Mouse (Mus musculus) ES-Bruce4 (cell line): ENCODE results near the gene Pofut1. TPM values are rescaled to one million over a fixed set of nuclear protein-coding genes. Genes with fewer than 3 reads are reported as not detected.
A peak's percentile ranks its signal among the peaks of the same experiment; 100 is the strongest.

Experiments used
- H3K27ac ChIP-seq: 2 replicates; pipeline ENCODE4 v1.5.1; 2012; ENCODE audit warnings: low read length, inconsistent platforms; ENCODE audit not compliant: insufficient read depth
- H3K27me3 ChIP-seq: 2 replicates; pipeline ENCODE4 v1.6.1; 2012; ENCODE audit warnings: mild to moderate bottlenecking, low read length, inconsistent platforms; ENCODE audit not compliant: control insufficient read depth, poor library complexity, insufficient read depth, severe bottlenecking
- H3K36me3 ChIP-seq: 2 replicates; pipeline ENCODE4 v1.6.1; 2012; ENCODE audit warnings: inconsistent platforms, mild to moderate bottlenecking, low read length, moderate library complexity; ENCODE audit not compliant: control insufficient read depth, poor library complexity, insufficient read depth, severe bottlenecking
- H3K4me1 ChIP-seq: one replicate; pipeline ENCODE4 v1.8.1; 2011; ENCODE audit warnings: low read length; ENCODE audit not compliant: control insufficient read depth, insufficient read depth
- H3K4me3 ChIP-seq: 2 replicates; pipeline ENCODE4 v1.5.1; 2011; ENCODE audit warnings: low read depth, mild to moderate bottlenecking, low read length
- H3K9ac ChIP-seq: 2 replicates; pipeline ENCODE4 v1.6.1; 2012; ENCODE audit warnings: low read depth, mild to moderate bottlenecking, inconsistent platforms; ENCODE audit not compliant: poor library complexity, severe bottlenecking
- H3K9me3 ChIP-seq: replicated peaks from 2 replicates; pipeline ENCODE4 v1.6.1; 2012; ENCODE audit warnings: mild to moderate bottlenecking, low read length, inconsistent platforms; ENCODE audit not compliant: control insufficient read depth, poor library complexity, insufficient read depth, severe bottlenecking
- CTCF ChIP-seq: IDR thresholded peaks from one replicate; pipeline ENCODE4 v1.8.1; 2011; ENCODE audit warnings: low read depth, low read length
- EP300 ChIP-seq: IDR thresholded peaks from 2 replicates; pipeline ENCODE4 v1.6.1; 2011; ENCODE audit warnings: low read depth, low read length; ENCODE audit not compliant: insufficient read depth
- POLR2A ChIP-seq: IDR thresholded peaks from one replicate; pipeline ENCODE4 v1.8.1; 2011; ENCODE audit warnings: low read length; ENCODE audit not compliant: insufficient read depth
- polyA plus RNA-seq: library from polyadenylated mRNA; stranded (reverse); fragments of >200 nt; gene quantifications from 2 replicates; pipeline ENCODE4 v1.2.4, GENCODE M21; 2011; ENCODE audit warnings: low read depth; ENCODE audit not compliant: missing spikeins, insufficient read depth, insufficient read length

Gene Pofut1
- polyA plus RNA-seq, 1 experiment, result 25.6 TPM

- peak overlapping the region; percentile 91 for H3K9ac ChIP-seq
- TF ChIP-seq EP300 (no peak), CTCF (no peak), POLR2A (no peak)
- H3K27ac ChIP-seq, result no peak overlapping the region
- H3K36me3 ChIP-seq, result peaks cover 4% of the 10 kb centered on the region; the same call in 1 of the 2 replicates
- peak overlapping the region; percentile 80 for H3K4me3 ChIP-seq
- H3K27me3 ChIP-seq, result no peaks in the 10 kb centered on the region
- H3K4me1 ChIP-seq, result no peaks in the 10 kb centered on the region
- H3K9me3 ChIP-seq, result no peaks in the 10 kb centered on the region
These were observed 1.4 kb upstream of the Pofut1 start for GRCm38 (mm10) chr2:153239860-153240480.

DNA sequence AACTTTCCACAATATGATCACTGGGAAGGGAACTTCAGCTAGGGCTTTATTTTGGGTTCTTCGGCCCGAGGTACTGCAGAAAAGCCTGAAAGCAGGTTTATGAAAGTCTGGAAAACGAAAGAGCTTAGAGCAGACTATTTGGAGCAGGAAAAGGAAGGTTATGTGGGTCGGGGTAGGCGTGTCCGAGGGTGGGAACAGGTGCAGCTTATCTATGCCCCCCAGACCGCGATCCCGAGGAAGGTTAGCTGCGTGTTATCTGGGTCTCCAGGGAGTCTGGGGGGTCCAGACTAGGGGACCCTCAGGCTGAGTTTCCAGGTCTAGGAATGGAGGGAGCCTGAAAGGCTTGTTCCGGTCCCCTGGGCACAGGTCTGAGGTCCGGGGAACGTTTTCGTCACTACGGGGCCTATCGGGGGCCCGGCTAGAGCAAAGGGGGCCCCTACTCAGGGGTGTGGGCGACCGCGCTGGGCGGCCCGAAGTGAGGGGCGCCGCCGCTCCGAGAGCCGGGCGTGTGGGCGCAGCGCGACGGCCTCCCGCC lies 565 bp upstream of the Pofut1 start:
- H3K9me3 ChIP-seq, result no peaks in the 10 kb centered on the region
- TF ChIP-seq POLR2A (no peak), CTCF (no peak), EP300 (no peak)
- H3K4me3 ChIP-seq, result peak overlapping the region; percentile 80
- H3K27me3 ChIP-seq, result no peaks in the 10 kb centered on the region
- peak overlapping the region; percentile 91 for H3K9ac ChIP-seq
- no peaks in the 10 kb centered on the region for H3K4me1 ChIP-seq
- H3K27ac ChIP-seq, result 0 out of 2 replicates have a peak overlapping the region, but pooled peaks have one; percentile 2
- H3K36me3 ChIP-seq, result no peaks in the 10 kb centered on the region; the same call in 1 of the 2 replicates

- Histone ChIP-seq H3K9me3 (no peaks in the 10 kb centered on the region), H3K4me3 (no peak overlapping the region), H3K27ac (no peak overlapping the region), H3K36me3 (no peaks in the 10 kb centered on the region), H3K9ac (peak overlapping the region; percentile 91), H3K4me1 (no peaks in the 10 kb centered on the region), H3K27me3 (no peaks in the 10 kb centered on the region)
- TF ChIP-seq POLR2A, result no peak
- no peak for TF ChIP-seq EP300
- TF ChIP-seq CTCF, result no peak
These were observed 823 bp downstream of the Pofut1 start for GRCm38 (mm10) chr2:153242156-153242555.

DNA sequence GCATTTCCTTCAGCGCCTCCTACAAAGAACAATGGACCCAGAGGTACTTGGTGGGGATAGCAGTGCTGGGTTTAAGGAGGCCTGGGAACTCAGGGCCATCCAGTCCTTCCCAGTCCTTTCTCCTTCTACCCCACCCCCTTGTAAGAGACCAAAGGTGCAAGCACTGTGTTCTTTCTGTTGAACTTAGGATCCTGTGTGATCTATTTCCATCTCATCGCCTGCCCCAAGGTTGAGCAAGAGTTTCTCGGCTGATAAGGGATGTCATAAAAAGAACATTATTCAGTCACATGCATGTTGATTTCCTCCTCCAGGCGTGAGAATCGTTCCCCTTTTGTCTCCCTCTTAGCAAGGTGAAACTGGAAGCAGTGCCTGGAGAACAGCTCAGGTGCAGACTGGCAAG lies 8.4 kb downstream of the Pofut1 start:
- no peak overlapping the region for H3K27ac ChIP-seq
- H3K36me3 ChIP-seq, result peaks cover 6% of the 10 kb centered on the region
- H3K4me1 ChIP-seq, result no peaks in the 10 kb centered on the region
- H3K9me3 ChIP-seq, result no peaks in the 10 kb centered on the region
- H3K9ac ChIP-seq, result no peak overlapping the region
- no peak overlapping the region for H3K4me3 ChIP-seq
- TF ChIP-seq POLR2A (no peak), EP300 (no peak), CTCF (no peak)
- no peaks in the 10 kb centered on the region for H3K27me3 ChIP-seq

DNA sequence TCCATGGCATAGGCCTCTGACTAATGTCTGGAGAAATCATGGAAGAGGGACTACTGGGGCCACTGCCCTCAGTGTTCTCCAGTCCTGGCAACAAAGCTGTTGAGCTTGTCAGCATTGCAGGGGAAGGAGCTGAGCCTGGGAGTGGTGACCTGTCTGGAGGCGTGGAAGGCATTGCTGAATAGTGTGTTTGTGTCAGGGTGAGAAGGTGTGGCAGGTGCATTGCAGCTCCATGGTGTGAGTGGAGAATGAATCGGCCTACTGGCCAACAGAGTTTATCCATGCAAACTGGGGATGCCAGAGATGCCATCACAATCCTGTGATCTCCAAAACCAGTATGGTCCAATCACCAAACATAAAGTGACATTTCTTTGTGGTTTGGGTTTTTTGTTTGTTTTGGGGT lies 15.3 kb downstream of the Pofut1 start:
- Histone ChIP-seq H3K4me1 (no peaks in the 10 kb centered on the region), H3K27me3 (no peaks in the 10 kb centered on the region), H3K9me3 (no peaks in the 10 kb centered on the region), H3K4me3 (no peak overlapping the region), H3K36me3 (no peaks in the 10 kb centered on the region; the same call in 1 of the 2 replicates), H3K9ac (no peak overlapping the region), H3K27ac (no peak overlapping the region)
- no peak for TF ChIP-seq POLR2A
- no peak for TF ChIP-seq CTCF
- TF ChIP-seq EP300, result no peak

- Histone ChIP-seq H3K9ac (no peak overlapping the region), H3K4me1 (no peaks in the 10 kb centered on the region), H3K27me3 (no peaks in the 10 kb centered on the region), H3K4me3 (no peak overlapping the region), H3K9me3 (no peaks in the 10 kb centered on the region), H3K36me3 (no peaks in the 10 kb centered on the region), H3K27ac (no peak overlapping the region)
- TF ChIP-seq EP300, result no peak
- no peak for TF ChIP-seq CTCF
- no peak for TF ChIP-seq POLR2A
These were observed 17.9 kb downstream of the Pofut1 start for GRCm38 (mm10) chr2:153259030-153259863.
